Mouse (Mus musculus): Measurements from ENCODE around the gene Erf. TPM values are rescaled to one million over a fixed set of nuclear protein-coding genes. Genes with fewer than 3 reads are reported as not detected.
"Not testable (repeated sequence)": the region's sequence is repeated elsewhere in the genome, so short reads cannot be mapped to it uniquely, and the experiment has no call there.

Gene Erf
- polyA plus RNA-seq, 1 experiment, result 37.1 TPM

DNA sequence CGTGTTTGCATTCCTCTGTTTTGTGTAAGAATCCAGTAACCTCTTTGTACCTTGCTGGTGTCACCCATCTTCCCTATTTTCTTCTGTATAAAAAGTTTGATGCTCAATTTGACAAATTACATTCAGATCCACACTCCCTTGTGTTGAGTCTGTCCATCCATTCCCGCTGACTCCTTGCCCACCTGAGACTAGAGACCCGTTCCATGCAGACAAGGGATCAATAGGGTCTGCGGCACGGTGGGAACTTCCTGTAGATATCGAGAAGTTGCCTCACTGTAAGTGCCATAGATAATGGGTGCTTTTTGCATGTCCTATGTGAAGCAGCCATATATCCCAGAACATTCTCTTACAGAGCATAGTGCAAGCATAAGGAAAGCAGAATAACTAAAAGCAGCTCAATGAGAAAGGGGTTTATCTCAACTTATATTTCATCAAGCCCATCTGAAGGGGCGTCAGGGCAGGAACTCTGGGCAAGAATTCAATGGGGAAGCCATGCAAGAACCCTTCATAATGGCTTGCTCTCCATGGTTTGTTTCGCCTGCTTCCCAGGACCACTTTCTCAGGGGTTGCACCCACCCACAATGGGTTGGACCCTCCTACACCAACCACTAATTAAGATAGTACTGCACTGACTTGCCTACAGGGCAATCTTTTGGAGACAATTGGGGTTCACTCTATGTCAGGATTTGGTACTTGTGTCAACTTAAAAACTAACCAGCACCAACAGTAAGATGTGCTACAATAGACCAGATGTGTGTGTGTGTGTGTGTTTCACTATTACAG lies 15.8 kb upstream of the Erf start:
- TF ChIP-seq CTCF (IDR thresholded peaks at IDR 0.05; ENCODE audit: extremely low read depth, insufficient read length, insufficient replicate concordance, low read depth, low read length) (no peak), POLR2A (IDR thresholded peaks at IDR 0.05; ENCODE audit: low read depth, low read length) (no peak)
- no peaks in the 10 kb centered on the region for H3K27me3 ChIP-seq (ENCODE audit: control insufficient read depth, insufficient read depth, low read length)
- H3K4me1 ChIP-seq (ENCODE audit: control insufficient read depth, insufficient read depth, insufficient read length, low read length), result peaks cover 7% of the 10 kb centered on the region
- H3K4me3 ChIP-seq (ENCODE audit: low read depth, low read length), result no peak overlapping the region
- no peak overlapping the region for H3K27ac ChIP-seq (ENCODE audit: insufficient read depth, low read depth, low read length)
- H3K36me3 ChIP-seq (ENCODE audit: control insufficient read depth, insufficient read depth, low read length), result peaks cover 3% of the 10 kb centered on the region
- 84% methylated on average over 8 of the region's 8 CpGs for WGBS

DNA sequence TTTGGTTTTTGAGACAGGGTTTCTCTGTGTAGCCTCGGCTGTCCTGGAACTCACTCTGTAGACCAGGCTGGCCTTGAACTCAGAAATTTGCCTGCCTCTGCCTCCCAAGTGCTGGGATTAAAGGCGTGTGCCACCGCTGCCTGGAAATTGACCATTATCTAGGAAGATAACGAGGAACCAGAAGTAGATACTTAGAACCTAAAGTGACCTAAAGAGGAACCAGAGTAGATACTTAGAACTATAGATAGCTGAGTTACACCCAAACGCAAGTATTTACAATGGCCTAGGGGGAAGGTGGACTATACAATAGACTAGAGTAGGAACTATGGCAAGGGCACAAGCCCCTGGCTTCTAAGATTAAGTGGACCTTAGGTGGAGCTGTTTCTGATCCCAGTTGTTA lies 15.2 kb upstream of the Erf start:
- not testable (repeated sequence) for H3K36me3 ChIP-seq (ENCODE audit: control insufficient read depth, insufficient read depth, low read length); H3K4me3 ChIP-seq (ENCODE audit: low read depth, low read length); H3K27me3 ChIP-seq (ENCODE audit: control insufficient read depth, insufficient read depth, low read length); H3K4me1 ChIP-seq (ENCODE audit: control insufficient read depth, insufficient read depth, insufficient read length, low read length); H3K27ac ChIP-seq (ENCODE audit: insufficient read depth, low read depth, low read length)
- WGBS, result 75% methylated on average over 5 of the region's 5 CpGs

DNA sequence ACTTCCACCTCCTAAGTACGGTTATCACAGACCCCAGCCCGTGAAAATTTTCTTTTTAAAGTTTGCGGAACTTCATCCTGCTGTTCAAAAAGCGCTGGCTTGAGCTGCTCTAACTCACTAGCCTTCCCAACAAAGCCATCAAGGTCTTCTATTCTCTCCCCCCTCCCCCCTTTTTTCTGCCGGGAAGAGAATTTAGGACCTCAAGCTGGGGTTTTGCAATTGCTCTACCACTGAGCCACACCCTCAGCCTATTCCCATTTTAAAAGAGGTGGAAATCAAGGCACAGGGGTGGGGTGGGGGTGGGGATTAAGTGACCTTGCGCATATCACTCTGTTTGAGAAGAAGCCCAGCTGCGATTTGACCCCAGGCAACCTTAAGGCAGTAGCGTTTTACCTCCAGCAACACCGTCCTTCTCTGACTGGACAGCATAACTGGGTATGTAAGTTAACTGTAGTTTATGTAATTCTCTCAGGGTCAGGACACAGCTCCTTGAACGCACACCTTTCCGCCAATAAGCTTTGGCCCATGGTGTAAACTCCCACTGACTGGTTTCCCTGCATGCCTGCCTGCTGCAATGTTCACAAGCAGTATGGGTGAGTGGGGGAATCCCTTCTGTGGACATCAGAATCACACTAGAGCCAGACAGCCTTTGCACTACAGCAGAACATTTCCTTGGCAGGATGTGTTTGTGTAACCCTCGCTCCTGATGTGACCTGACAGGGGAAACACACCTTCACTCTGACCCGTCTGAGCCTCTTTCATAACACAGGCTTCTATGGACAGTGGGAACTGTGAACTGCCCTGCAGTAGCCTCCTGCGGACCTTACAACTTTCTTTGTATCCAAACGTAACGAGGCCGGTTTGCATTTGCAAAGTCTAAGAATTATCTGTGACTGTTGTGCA lies 13.7 kb upstream of the Erf start:
- 67% methylated on average over 17 of the region's 17 CpGs for WGBS
- no peaks in the 10 kb centered on the region for H3K27me3 ChIP-seq (ENCODE audit: control insufficient read depth, insufficient read depth, low read length)
- peaks cover 1% of the 10 kb centered on the region; the same call in 1 of the 2 replicates for H3K4me1 ChIP-seq (ENCODE audit: control insufficient read depth, insufficient read depth, insufficient read length, low read length)
- no peak overlapping the region for H3K4me3 ChIP-seq (ENCODE audit: low read depth, low read length)
- H3K36me3 ChIP-seq (ENCODE audit: control insufficient read depth, insufficient read depth, low read length), result no peaks in the 10 kb centered on the region
- no peak overlapping the region for H3K27ac ChIP-seq (ENCODE audit: insufficient read depth, low read depth, low read length)
- TF ChIP-seq CTCF (IDR thresholded peaks at IDR 0.05; ENCODE audit: extremely low read depth, insufficient read length, insufficient replicate concordance, low read depth, low read length) (no peak), POLR2A (IDR thresholded peaks at IDR 0.05; ENCODE audit: low read depth, low read length) (no peak)

DNA sequence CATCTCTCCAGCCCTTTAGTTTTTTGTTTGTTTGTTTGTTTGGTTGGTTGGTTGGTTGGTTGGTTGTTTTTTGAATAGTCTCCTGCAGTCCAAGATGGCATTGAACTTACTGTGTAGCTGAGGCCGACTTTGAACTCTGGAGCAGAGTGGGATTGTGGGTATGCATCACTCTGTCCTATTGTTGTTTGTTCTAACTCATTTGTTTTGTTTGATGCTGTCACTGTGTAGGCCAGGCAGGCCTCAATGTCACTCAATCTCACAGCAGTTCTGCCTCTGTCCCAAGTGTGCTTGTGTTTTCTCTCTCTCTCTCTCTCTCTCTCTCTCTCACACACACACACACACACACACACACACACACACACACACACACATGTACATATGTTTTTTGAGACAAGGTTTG lies 11.3 kb upstream of the Erf start:
- no peak overlapping the region for H3K27ac ChIP-seq (ENCODE audit: insufficient read depth, low read depth, low read length)
- TF ChIP-seq CTCF (IDR thresholded peaks at IDR 0.05; ENCODE audit: extremely low read depth, insufficient read length, insufficient replicate concordance, low read depth, low read length) (no peak), POLR2A (IDR thresholded peaks at IDR 0.05; ENCODE audit: low read depth, low read length) (no peak)
- no peak overlapping the region for H3K4me3 ChIP-seq (ENCODE audit: low read depth, low read length)
- no peaks in the 10 kb centered on the region for H3K27me3 ChIP-seq (ENCODE audit: control insufficient read depth, insufficient read depth, low read length)
- no peaks in the 10 kb centered on the region for H3K36me3 ChIP-seq (ENCODE audit: control insufficient read depth, insufficient read depth, low read length)
- 77% methylated on average over 1 of the region's 1 CpGs for WGBS
- H3K4me1 ChIP-seq (ENCODE audit: control insufficient read depth, insufficient read depth, insufficient read length, low read length), result peaks cover under 1% of the 10 kb centered on the region; the same call in 1 of the 2 replicates

DNA sequence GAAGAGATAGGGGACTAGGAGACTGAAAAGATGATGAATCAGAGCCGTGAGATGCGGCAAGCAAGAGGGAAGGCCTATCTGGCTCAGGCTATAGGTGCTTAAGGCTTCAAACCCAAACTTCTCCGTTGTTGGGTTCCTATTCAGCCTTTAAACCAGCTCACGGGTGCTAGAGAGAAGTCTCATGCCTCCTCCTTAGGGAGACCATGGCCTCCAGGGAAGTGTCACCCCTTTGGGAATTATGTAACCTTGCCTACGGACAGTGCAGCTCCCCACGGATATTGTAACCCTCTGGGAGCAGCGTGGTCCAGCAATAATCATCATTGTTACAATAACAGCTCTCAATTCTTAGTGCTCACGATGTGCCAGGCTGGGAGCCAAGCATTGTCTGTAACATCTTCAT lies 1.3 kb upstream of the Erf start:
- Histone ChIP-seq H3K27me3 (ENCODE audit: control insufficient read depth, insufficient read depth, low read length) (no peaks in the 10 kb centered on the region), H3K4me3 (ENCODE audit: low read depth, low read length) (no peak overlapping the region), H3K4me1 (ENCODE audit: control insufficient read depth, insufficient read depth, insufficient read length, low read length) (peaks cover 14% of the 10 kb centered on the region), H3K36me3 (ENCODE audit: control insufficient read depth, insufficient read depth, low read length) (no peaks in the 10 kb centered on the region), H3K27ac (ENCODE audit: insufficient read depth, low read depth, low read length) (peak overlapping the region; percentile 88)
- TF ChIP-seq CTCF (IDR thresholded peaks at IDR 0.05; ENCODE audit: extremely low read depth, insufficient read length, insufficient replicate concordance, low read depth, low read length), result no peak
- WGBS, result 62% methylated on average over 8 of the region's 8 CpGs

DNA sequence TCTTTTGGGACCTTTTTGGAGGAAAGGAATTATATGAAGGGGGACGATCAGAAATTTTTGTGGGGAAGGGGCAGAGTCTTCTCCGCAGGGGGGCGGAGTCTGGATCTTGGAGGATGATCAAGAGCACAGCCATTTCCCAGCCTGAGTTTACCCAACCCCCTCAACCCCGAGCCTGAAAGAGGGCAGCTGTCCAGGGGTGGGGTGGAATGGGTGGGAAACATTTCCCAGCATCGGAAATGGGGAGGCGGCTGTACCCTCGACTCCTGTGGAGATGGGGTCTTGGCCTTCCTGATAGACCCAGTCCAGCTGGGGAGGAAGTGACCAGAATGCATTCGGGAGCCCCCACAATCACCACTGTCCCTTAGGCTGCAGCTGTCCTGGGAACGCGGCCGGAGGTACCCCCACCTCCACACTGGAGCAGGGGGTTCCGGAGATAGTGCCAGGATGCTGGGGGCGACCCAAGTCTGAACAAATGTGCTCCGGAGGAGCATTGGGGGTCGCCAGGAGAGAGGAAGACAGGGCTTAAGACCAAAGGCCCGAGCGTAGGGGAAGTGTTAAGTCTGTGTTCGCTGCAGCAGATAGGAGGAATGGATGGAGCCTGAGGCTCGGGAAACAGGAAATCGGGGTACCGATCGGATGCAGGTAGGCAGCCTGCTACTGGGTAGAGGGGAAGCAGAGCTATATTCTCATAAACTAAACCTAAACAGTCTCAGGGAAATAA lies 670 bp upstream of the Erf start:
- 16% methylated on average over 22 of the region's 22 CpGs for WGBS
- Histone ChIP-seq H3K36me3 (ENCODE audit: control insufficient read depth, insufficient read depth, low read length) (no peaks in the 10 kb centered on the region), H3K4me3 (ENCODE audit: low read depth, low read length) (peak overlapping the region; percentile 59), H3K4me1 (ENCODE audit: control insufficient read depth, insufficient read depth, insufficient read length, low read length) (peaks cover 14% of the 10 kb centered on the region), H3K27ac (ENCODE audit: insufficient read depth, low read depth, low read length) (peak overlapping the region; percentile 88), H3K27me3 (ENCODE audit: control insufficient read depth, insufficient read depth, low read length) (no peaks in the 10 kb centered on the region)
- TF ChIP-seq POLR2A (IDR thresholded peaks at IDR 0.05; ENCODE audit: low read depth, low read length), result no peak
- TF ChIP-seq CTCF (IDR thresholded peaks at IDR 0.05; ENCODE audit: extremely low read depth, insufficient read length, insufficient replicate concordance, low read depth, low read length), result no peak

Measured in small intestine, adult 2 months (tissue).